Mouse (Mus musculus) forebrain, embryonic 11.5 days (tissue): ENCODE measurements around the gene Dyrk1a. TPM values are rescaled to one million over a fixed set of nuclear protein-coding genes. Genes with fewer than 3 reads are reported as not detected.

Source experiments
- ATAC-seq: fragments of 200-750 bp; cut with Nextera tagmentation; replicated peaks from 2 replicates; pipeline ENCODE4 v1.8.0; 2017; ENCODE audit warnings: moderate TSS enrichment; ENCODE audit not compliant: low FRiP score
- DNase-seq: peaks from one replicate; pipeline ENCODE4 v3.0.0-alpha.2; 2017; ENCODE audit warnings: low spot score
- H3K27ac ChIP-seq: fragments of 300-500 bp; sonication (generic); 2 replicates; pipeline ENCODE4 v1.5.1; 2014; ENCODE audit warnings: low read depth, low read length
- H3K27me3 ChIP-seq: fragments of 300-500 bp; sonication (generic); 2 replicates; pipeline ENCODE4 v1.6.1; 2014; ENCODE audit warnings: mild to moderate bottlenecking, low read length, mixed read lengths; ENCODE audit not compliant: control insufficient read depth, insufficient read depth
- H3K36me3 ChIP-seq: fragments of 300-500 bp; sonication (generic); 2 replicates; pipeline ENCODE4 v1.6.1; 2014; ENCODE audit warnings: mild to moderate bottlenecking, low read length, moderate library complexity, mixed read lengths; ENCODE audit not compliant: control insufficient read depth, insufficient read depth
- H3K4me1 ChIP-seq: fragments of 300-500 bp; sonication (generic); replicated peaks from 2 replicates; pipeline ENCODE4 v1.6.1; 2014; ENCODE audit warnings: low read length, mixed read lengths; ENCODE audit not compliant: control insufficient read depth, insufficient read depth
- H3K4me2 ChIP-seq: fragments of 300-500 bp; sonication (generic); 2 replicates; pipeline ENCODE4 v1.6.1; 2014; ENCODE audit warnings: low read depth, mild to moderate bottlenecking, low read length, moderate library complexity, mixed read lengths; ENCODE audit not compliant: severe bottlenecking
- H3K4me3 ChIP-seq: fragments of 300-500 bp; sonication (generic); 2 replicates; pipeline ENCODE4 v1.5.1; 2014; ENCODE audit warnings: low read depth, low read length
- H3K9ac ChIP-seq: fragments of 300-500 bp; sonication (generic); 2 replicates; pipeline ENCODE4 v1.6.1; 2014; ENCODE audit warnings: low read length
- H3K9me3 ChIP-seq: fragments of 300-500 bp; sonication (generic); 2 replicates; pipeline ENCODE4 v1.6.1; 2016; ENCODE audit warnings: low read length, mixed read lengths; ENCODE audit not compliant: control insufficient read depth
- WGBS: fragments of 180-500 bp; shearing (Covaris S2); extraction: QIAGEN DNeasy Blood & Tissue Kit; methylation state at CpG from one replicate; pipeline ENCODE4 v1.1.7; 2014; 5-methylcytosine and 5-hydroxymethylcytosine counted together
- polyA plus RNA-seq: library from polyadenylated mRNA; unstranded; fragments of >200 nt; fragmentation: Nextera tagmentation; extraction: Ambion mirVana; gene quantifications from 2 replicates; pipeline ENCODE4 v1.2.1, GENCODE M21; 2014

Gene Dyrk1a
- polyA plus RNA-seq, 1 experiment from 2014 or later = 12.0 TPM

DNA sequence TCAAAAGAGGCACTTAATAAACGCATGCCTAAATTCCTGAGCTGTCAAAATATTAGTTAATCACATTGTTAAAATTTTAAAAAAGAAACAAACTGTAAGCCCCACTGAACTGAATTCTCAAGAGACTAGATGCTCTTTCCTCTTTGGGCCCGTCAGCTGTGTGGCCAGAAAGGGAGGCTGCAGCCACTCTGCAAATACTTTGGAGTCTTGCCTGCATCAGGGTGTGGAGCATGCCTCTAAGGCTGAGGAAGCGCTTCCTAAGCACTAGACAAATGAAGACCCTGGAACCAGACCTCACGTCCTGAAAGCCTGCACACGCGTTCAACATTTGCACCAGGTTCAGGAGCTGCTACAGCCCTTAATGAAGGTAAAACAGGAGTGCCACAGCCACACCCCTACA, 36.1 kb upstream of the Dyrk1a start:
- H3K27ac ChIP-seq = no peak overlapping the region
- DNase-seq (no peak), ATAC-seq (no peak)
- H3K4me1 ChIP-seq = no peaks in the 10 kb centered on the region
- H3K36me3 ChIP-seq = no peaks in the 10 kb centered on the region
- WGBS = 81% methylated on average over 6 of the region's 6 CpGs
- no peaks in the 10 kb centered on the region for H3K9me3 ChIP-seq
- H3K27me3 ChIP-seq = no peaks in the 10 kb centered on the region
- H3K4me2 ChIP-seq = no peak overlapping the region
- H3K9ac ChIP-seq = no peak overlapping the region
- no peak overlapping the region for H3K4me3 ChIP-seq

DNA sequence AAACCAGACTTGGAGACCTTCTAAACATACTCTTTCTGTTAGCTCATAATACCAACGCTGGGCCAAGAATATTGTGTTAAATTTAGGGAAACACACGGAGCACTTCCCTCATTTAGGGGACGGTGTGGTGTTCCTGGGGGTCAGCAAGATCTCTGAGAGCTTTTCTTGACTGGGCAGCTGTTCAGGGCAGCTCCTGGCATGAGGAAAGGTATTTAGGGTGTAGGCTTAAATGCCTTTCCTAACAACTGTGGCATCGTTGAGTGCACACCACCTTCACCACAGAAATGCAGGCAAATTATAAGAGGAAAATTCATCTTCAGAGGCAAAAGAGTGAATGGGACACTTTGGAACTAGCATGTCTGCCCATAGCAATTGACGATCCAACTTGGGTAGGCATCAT, 34.1 kb upstream of the Dyrk1a start:
- WGBS = 89% methylated on average over 5 of the region's 5 CpGs
- Histone ChIP-seq H3K4me1 (no peaks in the 10 kb centered on the region), H3K9me3 (no peaks in the 10 kb centered on the region), H3K27ac (no peak overlapping the region), H3K36me3 (no peaks in the 10 kb centered on the region), H3K4me3 (no peak overlapping the region), H3K27me3 (no peaks in the 10 kb centered on the region), H3K4me2 (no peak overlapping the region), H3K9ac (no peak overlapping the region)
- DNase-seq = no peak
- no peak for ATAC-seq

DNA sequence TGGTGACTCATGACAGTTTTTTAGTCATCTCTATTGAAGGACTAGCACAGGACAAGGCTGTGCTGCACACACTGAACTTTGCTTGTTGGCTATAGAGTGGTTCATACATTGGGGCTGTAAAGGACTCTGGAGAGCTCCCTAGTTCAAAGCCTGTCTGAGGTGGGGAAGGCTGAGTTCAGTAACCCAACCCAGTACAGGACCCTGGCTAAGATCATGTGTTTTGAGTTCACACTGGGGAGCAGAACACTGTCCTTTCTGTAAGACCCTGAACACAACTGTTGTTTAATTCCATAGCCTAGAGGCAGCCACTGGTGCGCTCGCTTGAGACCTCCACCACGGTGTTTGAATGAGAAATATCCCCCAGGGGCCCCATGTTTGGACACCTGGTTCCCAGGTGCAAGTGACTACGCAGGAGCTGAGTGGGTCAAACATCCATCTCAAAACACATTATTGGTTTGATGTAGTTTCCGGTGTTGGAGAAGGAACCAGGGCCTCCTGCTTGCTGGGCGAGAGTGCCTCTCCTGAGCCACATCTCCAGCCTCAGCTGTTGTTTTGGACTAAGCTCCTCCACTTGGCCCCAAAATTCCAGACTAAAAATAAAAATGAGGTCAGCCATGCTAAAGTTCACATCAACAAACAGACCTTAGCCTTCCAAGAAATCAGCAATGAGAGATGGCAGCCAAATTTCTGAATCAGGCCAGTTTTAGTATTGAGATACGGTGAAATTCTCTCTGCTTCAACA, 33.2 kb upstream of the Dyrk1a start:
- Histone ChIP-seq H3K27ac (no peak overlapping the region), H3K4me1 (no peaks in the 10 kb centered on the region), H3K36me3 (no peaks in the 10 kb centered on the region), H3K4me3 (no peak overlapping the region), H3K27me3 (no peaks in the 10 kb centered on the region), H3K9ac (no peak overlapping the region), H3K9me3 (no peaks in the 10 kb centered on the region), H3K4me2 (no peak overlapping the region)
- ATAC-seq = no peak
- 79% methylated on average over 7 of the region's 7 CpGs for WGBS
- DNase-seq = no peak

DNA sequence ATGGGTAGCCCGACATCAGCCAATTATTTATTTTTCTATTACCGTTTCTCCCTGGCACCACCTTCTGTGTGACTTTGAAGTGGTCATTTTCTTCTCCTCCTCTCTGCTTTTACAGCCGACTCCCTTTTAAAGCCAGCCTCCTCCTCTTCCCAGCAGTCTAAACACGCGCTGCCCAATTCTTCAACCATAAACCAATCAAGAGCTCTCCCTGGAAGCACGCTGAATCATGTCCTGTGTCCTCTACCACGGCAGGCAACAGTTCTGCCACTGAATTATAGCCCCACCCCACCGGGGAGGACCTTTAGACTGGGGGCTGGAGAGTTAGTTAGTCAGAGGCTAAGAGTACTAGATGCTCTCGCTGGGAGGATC, 32.7 kb upstream of the Dyrk1a start:
- 77% methylated on average over 9 of the region's 9 CpGs for WGBS

DNA sequence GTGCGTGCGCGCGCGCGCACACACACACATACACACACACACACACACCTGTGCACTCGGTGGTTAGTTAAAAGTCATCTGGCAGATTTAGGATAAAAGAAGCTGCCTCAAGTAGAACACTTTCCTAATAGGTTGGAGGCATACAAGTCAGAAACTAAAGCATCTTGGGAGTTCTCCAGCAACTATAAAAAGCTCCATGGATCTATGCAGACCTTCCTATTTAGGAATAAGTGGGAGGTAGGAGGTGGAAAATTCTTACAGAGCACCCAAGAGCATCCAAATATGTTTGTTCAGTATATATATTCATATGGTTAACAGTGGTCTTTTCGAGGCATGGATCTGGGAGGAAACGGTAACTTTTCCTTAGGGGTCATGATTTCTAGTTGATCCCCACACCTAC, 29.7 kb upstream of the Dyrk1a start:
- no peak for ATAC-seq
- 98% methylated on average over 9 of the region's 9 CpGs for WGBS

More for the DNA sequence above, 32.7 kb upstream of the Dyrk1a start:
- H3K9me3 ChIP-seq = no peaks in the 10 kb centered on the region
- H3K4me3 ChIP-seq = no peak overlapping the region
- H3K27me3 ChIP-seq = no peaks in the 10 kb centered on the region
- no peak overlapping the region for H3K4me2 ChIP-seq
- no peak overlapping the region for H3K9ac ChIP-seq
- DNase-seq = no peak
- no peaks in the 10 kb centered on the region for H3K4me1 ChIP-seq
- H3K36me3 ChIP-seq = no peaks in the 10 kb centered on the region
- H3K27ac ChIP-seq = no peak overlapping the region
- ATAC-seq = no peak

GRCm38 (mm10) chr16:94542898-94543297, 26.9 kb upstream of the Dyrk1a start:
- WGBS = 93% methylated on average over 8 of the region's 8 CpGs
- Histone ChIP-seq H3K36me3 (no peaks in the 10 kb centered on the region), H3K27me3 (no peaks in the 10 kb centered on the region), H3K27ac (no peak overlapping the region), H3K4me2 (no peak overlapping the region), H3K9me3 (no peaks in the 10 kb centered on the region), H3K9ac (no peak overlapping the region), H3K4me3 (no peak overlapping the region), H3K4me1 (no peaks in the 10 kb centered on the region)
- no peak for DNase-seq
- no peak for ATAC-seq

More for the DNA sequence above, 29.7 kb upstream of the Dyrk1a start:
- no peaks in the 10 kb centered on the region for H3K4me1 ChIP-seq
- H3K9ac ChIP-seq = no peak overlapping the region
- H3K27ac ChIP-seq = no peak overlapping the region
- no peak overlapping the region for H3K4me3 ChIP-seq
- H3K27me3 ChIP-seq = no peaks in the 10 kb centered on the region
- DNase-seq = no peak
- H3K4me2 ChIP-seq = no peak overlapping the region
- H3K36me3 ChIP-seq = no peaks in the 10 kb centered on the region
- no peaks in the 10 kb centered on the region for H3K9me3 ChIP-seq

- H3K4me3 ChIP-seq = no peak overlapping the region
- no peak overlapping the region for H3K4me2 ChIP-seq
- no peaks in the 10 kb centered on the region for H3K4me1 ChIP-seq
- no peak for ATAC-seq
- DNase-seq = no peak
- H3K27ac ChIP-seq = no peak overlapping the region
- 73% methylated on average over 11 of the region's 11 CpGs for WGBS
- no peaks in the 10 kb centered on the region for H3K27me3 ChIP-seq
- H3K36me3 ChIP-seq = no peaks in the 10 kb centered on the region
- no peak overlapping the region for H3K9ac ChIP-seq
- H3K9me3 ChIP-seq = no peaks in the 10 kb centered on the region
Measured at GRCm38 (mm10) chr16:94544540-94545105, 25.2 kb upstream of the Dyrk1a start.

DNA sequence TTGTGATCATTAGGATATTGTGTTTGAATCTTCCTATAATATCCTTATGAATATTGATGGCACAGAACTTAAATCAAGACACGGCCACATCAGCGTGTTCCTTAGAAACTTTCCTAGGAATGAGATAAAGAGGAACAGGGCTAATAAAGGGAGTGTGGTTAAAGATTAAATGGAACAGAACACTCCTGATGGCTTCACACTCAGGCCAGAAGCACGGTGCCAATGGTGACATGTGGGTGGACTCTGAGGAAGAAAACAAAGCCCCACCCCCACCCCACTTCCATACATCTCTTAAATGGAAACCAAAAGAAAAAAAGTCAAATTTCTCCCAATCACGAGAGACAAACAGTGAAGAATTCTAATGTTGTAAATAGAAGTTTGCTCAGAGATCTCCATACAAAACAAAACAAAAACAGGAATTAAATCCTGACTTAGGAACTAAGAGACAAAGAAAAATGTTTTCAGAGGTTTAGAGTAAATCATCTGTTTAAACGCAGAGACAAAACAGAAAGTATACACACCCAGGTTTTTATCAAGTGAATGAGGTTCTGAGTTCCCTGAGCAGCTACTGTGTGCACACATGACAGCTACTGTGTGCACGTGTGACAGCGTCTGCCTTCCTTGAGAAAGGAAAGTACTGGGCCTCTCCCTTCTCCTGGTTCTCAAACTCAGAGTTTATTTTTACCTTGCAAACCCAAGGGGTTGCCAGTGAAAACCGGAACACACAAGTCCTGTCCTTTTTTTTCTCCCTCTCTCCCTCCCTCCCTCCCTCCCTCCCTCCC, 23.8 kb upstream of the Dyrk1a start:
- WGBS = 73% methylated on average over 8 of the region's 8 CpGs
- Histone ChIP-seq H3K4me1 (no peaks in the 10 kb centered on the region), H3K9ac (no peak overlapping the region)

More for the DNA sequence above, 23.8 kb upstream of the Dyrk1a start:
- H3K4me3 ChIP-seq = no peak overlapping the region
- no peaks in the 10 kb centered on the region for H3K36me3 ChIP-seq
- no peaks in the 10 kb centered on the region for H3K9me3 ChIP-seq
- no peak for DNase-seq
- no peaks in the 10 kb centered on the region for H3K27me3 ChIP-seq
- no peak overlapping the region for H3K4me2 ChIP-seq
- no peak for ATAC-seq
- H3K27ac ChIP-seq = no peak overlapping the region
